Mouse (Mus musculus): ENCODE results near the gene Stk19. TPM values are rescaled to one million over a fixed set of nuclear protein-coding genes. Genes with fewer than 3 reads are reported as not detected.
A peak's percentile ranks its signal among the peaks of the same experiment; 100 is the strongest.

Stk19 gene
- polyA plus RNA-seq (2016; fragmentation: Nextera tagmentation; extraction: Ambion mirVana), result 18.0 and 18.6 TPM in 2 replicates

- peaks cover 50% of the 10 kb centered on the region for H3K4me1 ChIP-seq
- ATAC-seq, result peak; percentile 92
- WGBS (ENCODE audit: insufficient replicate concordance), result 1% methylated on average over 40 of the region's 40 CpGs
These were observed at the start of gene Stk19, which contains the start of gene Dxo for GRCm38 (mm10) chr17:34836856-34837221. TSS of gene Stk19 (minus strand) at chr17:34836945. TSS of gene Dxo (plus strand) at chr17:34837019.

GRCm38 (mm10) chr17:34885615-34886014 lies 48.9 kb upstream of the Stk19 start:
- ATAC-seq, result no peak
- 78% methylated on average over 3 of the region's 3 CpGs for WGBS (ENCODE audit: insufficient replicate concordance)
- no peaks in the 10 kb centered on the region for H3K9me3 ChIP-seq (replicated peaks)

More at GRCm38 (mm10) chr17:34836856-34837221, at the start of gene Stk19, which contains the start of gene Dxo:
- H3K36me3 ChIP-seq, result peaks cover 72% of the 10 kb centered on the region
- peak within 1 kb of the TSS; percentile 87 for H3K27ac ChIP-seq
- peak within 1 kb of the TSS; percentile 97 for H3K4me2 ChIP-seq
- H3K9ac ChIP-seq, result peak within 1 kb of the TSS; percentile 81
- H3K9me3 ChIP-seq (replicated peaks), result no peaks in the 10 kb centered on the region
- no peaks in the 10 kb centered on the region for H3K27me3 ChIP-seq (replicated peaks)
- peak within 1 kb of the TSS; percentile 76 for H3K4me3 ChIP-seq

GRCm38 (mm10) chr17:34884704-34885103 lies 48.0 kb upstream of the Stk19 start:
- H3K9me3 ChIP-seq (replicated peaks), result no peaks in the 10 kb centered on the region
- peak; percentile 48 for ATAC-seq
- H3K4me1 ChIP-seq, result peaks cover 47% of the 10 kb centered on the region
- H3K9ac ChIP-seq, result peak overlapping the region; percentile 6; the same call in 1 of the 2 replicates
- no peak overlapping the region for H3K4me3 ChIP-seq
- no peak overlapping the region for H3K27ac ChIP-seq
- WGBS (ENCODE audit: insufficient replicate concordance), result 28% methylated on average over 6 of the region's 6 CpGs
- 0 out of 2 replicates have a peak, but pooled peaks cover 4% of the 10 kb centered on the region for H3K27me3 ChIP-seq (replicated peaks)
- H3K4me2 ChIP-seq, result 0 out of 2 replicates have a peak overlapping the region, but pooled peaks have one; percentile 11
- no peaks in the 10 kb centered on the region for H3K36me3 ChIP-seq

More at GRCm38 (mm10) chr17:34885615-34886014, 48.9 kb upstream of the Stk19 start:
- Histone ChIP-seq H3K9ac (no peak overlapping the region), H3K36me3 (no peaks in the 10 kb centered on the region), H3K4me1 (peaks cover 45% of the 10 kb centered on the region), H3K4me3 (no peak overlapping the region), H3K4me2 (no peak overlapping the region), H3K27ac (no peak overlapping the region), H3K27me3 (replicated peaks) (0 out of 2 replicates have a peak, but pooled peaks cover 4% of the 10 kb centered on the region)

- no peaks in the 10 kb centered on the region for H3K9me3 ChIP-seq (replicated peaks)
- WGBS (ENCODE audit: insufficient replicate concordance), result 51% methylated on average over 3 of the region's 3 CpGs
- no peak overlapping the region for H3K9ac ChIP-seq
- H3K36me3 ChIP-seq, result no peaks in the 10 kb centered on the region
- H3K27ac ChIP-seq, result no peak overlapping the region
- H3K27me3 ChIP-seq (replicated peaks), result 0 out of 2 replicates have a peak, but pooled peaks cover 4% of the 10 kb centered on the region
- H3K4me1 ChIP-seq, result peaks cover 51% of the 10 kb centered on the region
- no peak overlapping the region for H3K4me3 ChIP-seq
- no peak for ATAC-seq
- no peak overlapping the region for H3K4me2 ChIP-seq
These were observed 46.6 kb upstream of the Stk19 start for GRCm38 (mm10) chr17:34883332-34883731.

- H3K36me3 ChIP-seq, result no peaks in the 10 kb centered on the region
- no peaks in the 10 kb centered on the region for H3K9me3 ChIP-seq (replicated peaks)
- H3K27me3 ChIP-seq (replicated peaks), result 0 out of 2 replicates have a peak, but pooled peaks cover 4% of the 10 kb centered on the region
- peak within 1 kb of the TSS; percentile 26 for H3K4me3 ChIP-seq
- peak within 1 kb of the TSS; percentile 54 for H3K4me2 ChIP-seq
- H3K4me1 ChIP-seq, result peaks cover 51% of the 10 kb centered on the region
- WGBS (ENCODE audit: insufficient replicate concordance), result 22% methylated on average over 15 of the region's 15 CpGs
- peak within 1 kb of the TSS; percentile 18; the same call in 1 of the 2 replicates for H3K9ac ChIP-seq
- peak within 1 kb of the TSS; percentile 53; the same call in 1 of the 2 replicates for H3K27ac ChIP-seq
- 0 out of 2 replicates have a peak, but pooled peaks have one; percentile 14 for ATAC-seq
These were observed 45.1 kb upstream of the Stk19 start, which contains the start of gene Gm20547 for GRCm38 (mm10) chr17:34881683-34882310. TSS of gene Gm20547 (minus strand) at chr17:34882042.

- H3K27me3 ChIP-seq (replicated peaks), result 0 out of 2 replicates have a peak, but pooled peaks cover 4% of the 10 kb centered on the region
- H3K36me3 ChIP-seq, result no peaks in the 10 kb centered on the region
- H3K27ac ChIP-seq, result 0 out of 2 replicates have a peak overlapping the region, but pooled peaks have one; percentile 53
- no peak for ATAC-seq
- 0 out of 2 replicates have a peak overlapping the region, but pooled peaks have one; percentile 18 for H3K9ac ChIP-seq
- peaks cover 45% of the 10 kb centered on the region for H3K4me1 ChIP-seq
- peak overlapping the region; percentile 54 for H3K4me2 ChIP-seq
- H3K4me3 ChIP-seq, result no peak overlapping the region
- H3K9me3 ChIP-seq (replicated peaks), result no peaks in the 10 kb centered on the region
These were observed 44.4 kb upstream of the Stk19 start for GRCm38 (mm10) chr17:34881166-34881565.

- Histone ChIP-seq H3K4me2 (0 out of 2 replicates have a peak within 1 kb of the TSS, but pooled peaks have one; percentile 15), H3K36me3 (0 out of 2 replicates have a peak, but pooled peaks cover 2% of the 10 kb centered on the region), H3K9ac (no peak within 1 kb of the TSS), H3K27ac (no peak within 1 kb of the TSS), H3K27me3 (replicated peaks) (0 out of 2 replicates have a peak, but pooled peaks cover 4% of the 10 kb centered on the region), H3K4me1 (peaks cover 28% of the 10 kb centered on the region), H3K9me3 (replicated peaks) (no peaks in the 10 kb centered on the region), H3K4me3 (no peak within 1 kb of the TSS)
- ATAC-seq, result no peak
- WGBS (ENCODE audit: insufficient replicate concordance), result 62% methylated on average over 11 of the region's 11 CpGs
These were observed 42.7 kb upstream of the Stk19 start, which contains the start of gene Zbtb12 for GRCm38 (mm10) chr17:34879336-34879879. TSS of gene Zbtb12 (plus strand) at chr17:34879483.

GRCm38 (mm10) chr17:34874321-34874720 lies 37.6 kb upstream of the Stk19 start:
- H3K36me3 ChIP-seq, result 0 out of 2 replicates have a peak, but pooled peaks cover 2% of the 10 kb centered on the region
- H3K9ac ChIP-seq, result no peak overlapping the region
- H3K4me3 ChIP-seq, result no peak overlapping the region
- 0 out of 2 replicates have a peak, but pooled peaks cover under 1% of the 10 kb centered on the region for H3K4me1 ChIP-seq
- no peak overlapping the region for H3K4me2 ChIP-seq
- no peak overlapping the region for H3K27ac ChIP-seq
- WGBS (ENCODE audit: insufficient replicate concordance), result 76% methylated on average over 6 of the region's 6 CpGs
- peaks cover 23% of the 10 kb centered on the region for H3K27me3 ChIP-seq (replicated peaks)
- no peak for ATAC-seq
- no peaks in the 10 kb centered on the region for H3K9me3 ChIP-seq (replicated peaks)

- no peaks in the 10 kb centered on the region for H3K36me3 ChIP-seq
- H3K9ac ChIP-seq, result no peak overlapping the region
- H3K4me2 ChIP-seq, result no peak overlapping the region
- ATAC-seq, result no peak
- H3K4me1 ChIP-seq, result no peaks in the 10 kb centered on the region; the same call in 1 of the 2 replicates
- no peak overlapping the region for H3K27ac ChIP-seq
- WGBS (ENCODE audit: insufficient replicate concordance), result 48% methylated on average over 7 of the region's 7 CpGs
- no peak overlapping the region for H3K4me3 ChIP-seq
- no peaks in the 10 kb centered on the region for H3K9me3 ChIP-seq (replicated peaks)
- H3K27me3 ChIP-seq (replicated peaks), result peaks cover 23% of the 10 kb centered on the region
These were observed 29.2 kb upstream of the Stk19 start for GRCm38 (mm10) chr17:34865981-34866380.

- ATAC-seq, result peak; percentile 42; the same call in 1 of the 2 replicates
- Histone ChIP-seq H3K9me3 (replicated peaks) (no peaks in the 10 kb centered on the region), H3K4me2 (peak within 1 kb of the TSS; percentile 45), H3K27ac (peak within 1 kb of the TSS; percentile 36), H3K36me3 (peaks cover 5% of the 10 kb centered on the region; the same call in 1 of the 2 replicates), H3K4me3 (peak within 1 kb of the TSS; percentile 34), H3K9ac (no peak within 1 kb of the TSS; the same call in 1 of the 2 replicates), H3K4me1 (peaks cover 4% of the 10 kb centered on the region; the same call in 1 of the 2 replicates), H3K27me3 (replicated peaks) (peaks cover 19% of the 10 kb centered on the region)
- WGBS (ENCODE audit: insufficient replicate concordance), result 44% methylated on average over 8 of the region's 8 CpGs
These were observed 25.8 kb upstream of the Stk19 start, which contains the start of gene Cfb for GRCm38 (mm10) chr17:34862416-34863081. TSS of gene Cfb (minus strand) at chr17:34862518.

GRCm38 (mm10) chr17:34861704-34862415 lies 25.1 kb upstream of the Stk19 start:
- 42% methylated on average over 13 of the region's 13 CpGs for WGBS (ENCODE audit: insufficient replicate concordance)
- Histone ChIP-seq H3K4me1 (peaks cover 4% of the 10 kb centered on the region; the same call in 1 of the 2 replicates), H3K36me3 (peaks cover 12% of the 10 kb centered on the region), H3K9me3 (replicated peaks) (no peaks in the 10 kb centered on the region), H3K9ac (no peak overlapping the region; the same call in 1 of the 2 replicates), H3K27me3 (replicated peaks) (peaks cover 19% of the 10 kb centered on the region), H3K4me3 (peak overlapping the region; percentile 34), H3K4me2 (peak overlapping the region; percentile 45), H3K27ac (peak overlapping the region; percentile 36)
- peak; percentile 56 for ATAC-seq
